Mouse (Mus musculus): ENCODE measurements around the gene Marveld3.

Gene Marveld3

DNA sequence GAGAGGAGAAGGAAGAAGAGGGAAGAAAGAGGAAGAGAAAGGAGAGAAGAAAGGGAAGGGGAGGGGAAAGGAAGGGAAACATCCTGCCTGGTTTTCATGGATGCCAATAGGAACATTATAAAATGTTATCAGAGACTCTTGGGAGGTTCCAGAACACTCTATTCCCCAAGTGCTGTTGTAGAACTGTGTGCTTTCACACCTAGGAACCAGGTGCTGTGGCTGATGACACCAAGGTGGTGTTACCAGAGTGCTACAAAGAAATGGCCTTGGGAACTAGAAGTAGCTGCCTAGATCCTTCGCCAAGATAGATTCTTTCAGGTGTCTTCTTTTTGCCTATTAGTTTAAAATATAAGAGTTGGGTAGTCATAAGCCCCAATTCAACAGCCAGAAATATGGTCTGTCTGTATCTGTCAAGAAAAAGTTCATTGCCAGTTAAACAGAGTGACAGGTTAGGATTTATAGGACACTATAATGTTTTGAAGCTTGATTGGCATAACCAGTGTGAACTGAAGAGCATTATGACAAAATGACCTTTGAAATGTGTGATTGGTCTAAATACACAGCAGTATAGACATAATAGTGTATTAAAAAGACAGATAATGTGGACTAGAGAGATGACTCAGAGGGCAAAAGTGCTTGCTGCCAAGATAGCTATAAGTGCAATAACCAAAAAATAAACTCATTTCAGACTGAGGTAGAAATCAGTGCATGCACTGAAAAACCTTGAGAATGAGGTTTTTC, 56.9 kb downstream of the Marveld3 start:
- DNase-seq (ENCODE audit: low read depth, low spot score) = no peak

GRCm38 (mm10) chr8:109903909-109904469, 58.0 kb downstream of the Marveld3 start:
- no peak for DNase-seq (ENCODE audit: low read depth, low spot score)

DNA sequence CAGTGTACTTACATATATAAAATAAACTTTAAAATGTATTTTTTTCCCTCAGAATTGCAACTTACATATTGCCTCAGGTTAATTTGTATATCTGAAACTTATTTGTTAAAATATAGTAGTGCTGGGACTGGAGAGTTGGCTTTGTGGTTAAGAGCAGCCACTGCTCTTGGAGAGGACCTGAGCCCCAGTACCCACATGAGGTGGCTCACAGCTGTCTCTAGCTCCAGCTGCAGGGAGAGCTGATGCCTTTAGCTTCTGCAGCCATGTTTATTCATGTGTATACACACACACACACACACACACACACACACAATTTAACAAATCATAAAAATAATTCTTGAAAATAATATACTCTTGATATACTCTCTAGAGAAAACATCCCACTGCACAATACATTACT, 59.6 kb downstream of the Marveld3 start:
- DNase-seq (ENCODE audit: low read depth, low spot score) = no peak

Measured in R1 (cell line).